Mouse (Mus musculus) left cerebral cortex, postnatal 25 days (tissue): ENCODE results near the gene Ndufa9. TPM values are rescaled to one million over a fixed set of nuclear protein-coding genes. Genes with fewer than 3 reads are reported as not detected.

Source experiments
- DNase-seq, 2 experiments: peaks; one replicate each; pipeline ENCODE4 v3.0.0; 2022; ENCODE audit warnings: low spot score in 2 of 2, mixed read lengths in 1 of 2
- intact Hi-C: fragments of 180-260 bp; cut with DNase I; formaldehyde crosslinking; loops from one replicate; pipeline ENCODE4 v1.15.1; 2025
- total RNA-seq, 2 experiments: library from RNA; stranded (reverse); gene quantifications; 2 replicates each; pipeline ENCODE4 v1.2.3; 2021

Gene Ndufa9
- total RNA-seq, 2 experiments from 2014 or later: 151 to 158 TPM

DNA sequence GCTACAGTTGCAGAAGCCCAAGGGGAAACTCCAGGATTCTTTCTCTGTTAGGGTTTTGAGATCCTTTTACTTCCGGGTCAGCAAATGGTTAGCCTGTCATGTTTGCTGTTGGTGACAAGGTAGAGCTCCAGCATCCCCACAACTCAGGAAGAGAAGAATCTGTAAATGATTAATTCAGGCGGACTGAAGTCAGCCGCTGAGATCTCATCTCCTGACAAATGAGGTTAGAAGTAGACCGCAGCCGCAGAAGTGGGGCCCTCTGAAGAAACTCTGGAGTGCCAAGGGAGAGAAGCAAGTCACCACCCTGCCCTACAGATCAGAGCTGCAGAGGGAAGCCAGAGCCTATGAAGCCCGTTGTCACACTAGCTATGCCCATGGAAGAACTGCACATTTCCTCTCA, 71.0 kb downstream of the Ndufa9 start:
- DNase-seq: no peak
- intact Hi-C loops: no loop called here

DNA sequence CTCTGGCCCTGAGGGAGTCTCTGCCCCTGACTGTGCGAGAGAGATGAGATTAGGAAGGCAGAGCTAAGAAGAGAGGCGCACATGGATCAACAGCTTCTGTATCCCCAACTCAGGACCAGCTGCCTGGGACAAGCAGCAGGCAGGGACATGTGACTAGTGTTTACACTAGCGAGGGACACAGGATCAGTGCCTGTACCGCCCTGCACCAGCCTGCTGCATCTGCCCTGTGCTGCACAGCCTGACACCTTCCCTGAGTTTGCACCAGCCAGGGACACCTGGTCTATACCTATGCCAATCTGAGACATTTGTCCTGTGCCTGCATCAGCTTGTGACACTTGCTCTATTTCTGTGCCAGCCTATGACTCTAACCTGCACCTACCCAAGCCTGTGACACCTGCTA, 75.1 kb downstream of the Ndufa9 start:
- DNase-seq: peak in 1 of 2 experiments; percentile 50
- intact Hi-C loops: no loop called here

DNA sequence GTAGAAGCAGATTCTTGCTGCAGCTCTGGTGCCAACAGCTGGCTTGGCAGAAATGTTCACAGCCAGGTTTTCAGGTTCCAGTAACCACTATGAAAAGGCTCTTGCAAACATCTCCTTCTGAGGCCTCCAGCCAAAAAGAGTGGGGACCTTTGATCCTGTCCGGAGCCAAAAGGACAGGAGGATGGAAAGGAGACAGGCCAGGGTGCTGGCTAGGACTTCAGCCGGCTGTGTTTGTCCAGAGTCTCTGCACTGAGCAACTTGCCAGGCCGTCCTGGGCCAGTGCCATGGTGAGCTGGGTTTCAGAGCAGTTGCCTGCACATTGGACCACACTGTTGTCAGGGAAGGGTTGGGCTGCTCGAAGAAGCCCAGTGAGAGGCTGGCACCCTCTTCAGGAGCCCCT, 76.6 kb downstream of the Ndufa9 start:
- peak; percentile 35 to 62 for DNase-seq
- intact Hi-C loops: no loop called here

Other genes starting within 250 kb of the Ndufa9 start
- 100 to 1,000 TPM in 1 of 2 experiments, 10 to 100 TPM in 1; 95.1 to 113 TPM for gene Kcna1, start 202.8 kb downstream of the Ndufa9 start, total RNA-seq
- gene Kcna6, start 108.5 kb downstream of the Ndufa9 start, total RNA-seq: 10 to 100 TPM; 67.8 to 68.1 TPM
- under 1 TPM in 1 of 2 experiments, not detected in 1; 0.21 TPM for gene Akap3, start 4.0 kb upstream of the Ndufa9 start, total RNA-seq
- under 1 TPM; 0.43 to 0.48 TPM for gene Dyrk4, start 72.7 kb upstream of the Ndufa9 start, total RNA-seq
- 1 to 10 TPM; 2.5 to 3.1 TPM for gene Rad51ap1, start 90.5 kb upstream of the Ndufa9 start, total RNA-seq
- gene D6Wsu163e, start 90.8 kb upstream of the Ndufa9 start, total RNA-seq: 10 to 100 TPM; 42.8 to 44.5 TPM
- not detected for gene Fgf6, start 166.4 kb upstream of the Ndufa9 start, total RNA-seq
- under 1 TPM; 0.32 to 0.71 TPM for gene Fgf23, start 223.8 kb upstream of the Ndufa9 start, total RNA-seq